Mouse (Mus musculus): ENCODE data around the gene Gmeb2. TPM values are rescaled to one million over a fixed set of nuclear protein-coding genes. Genes with fewer than 3 reads are reported as not detected.

Gmeb2 gene
- polyA plus RNA-seq, 1 experiment, result 1.5 TPM

- peaks cover 66% of the 10 kb centered on the region for H3K4me1 ChIP-seq (ENCODE audit: control insufficient read depth)
- no peaks in the 10 kb centered on the region for H3K9me3 ChIP-seq (ENCODE audit: control insufficient read depth, low read length)
- no peak overlapping the region for H3K4me3 ChIP-seq (replicated peaks)
- peaks cover 52% of the 10 kb centered on the region for H3K27me3 ChIP-seq (ENCODE audit: control insufficient read depth)
- TF ChIP-seq TAL1 (IDR thresholded peaks at IDR 0.05; ENCODE audit: low read length), result no peak
- no peak for TF ChIP-seq GATA1 (IDR thresholded peaks at IDR 0.05; ENCODE audit: low read length)
- H3K36me3 ChIP-seq (ENCODE audit: control insufficient read depth), result no peaks in the 10 kb centered on the region; the same call in 1 of the 2 replicates
Observed at GRCm38 (mm10) chr2:181201606-181202005, 86.2 kb downstream of the Gmeb2 start.

Other genes with a start within 250 kb of the Gmeb2 start
- not detected in 2 replicates for gene Chrna4, start 244.5 kb downstream of the Gmeb2 start, polyA plus RNA-seq (2012)
- gene Kcnq2, start 152.7 kb downstream of the Gmeb2 start, polyA plus RNA-seq (2012), result 0.01 and 0.04 TPM in 2 replicates
- gene Eef1a2, start 131.0 kb downstream of the Gmeb2 start, polyA plus RNA-seq (2012), result not detected in 2 replicates
- 31.8 and 38.4 TPM in 2 replicates for gene Ppdpf, start 100.8 kb downstream of the Gmeb2 start, polyA plus RNA-seq (2012)
- not detected in 2 replicates for gene Ptk6, start 85.2 kb downstream of the Gmeb2 start, polyA plus RNA-seq (2012)
- 0.03 TPM in 1 of 2 replicates, not detected in the other for gene Srms, start 74.8 kb downstream of the Gmeb2 start, polyA plus RNA-seq (2012)
- gene Fndc11, start 68.0 kb downstream of the Gmeb2 start, polyA plus RNA-seq (2012), result 0.12 and 0.14 TPM in 2 replicates
- 0.10 and 0.17 TPM in 2 replicates for gene Helz2, start 46.0 kb downstream of the Gmeb2 start, polyA plus RNA-seq (2012)
- not detected in 2 replicates for gene Stmn3, start 26.5 kb upstream of the Gmeb2 start, polyA plus RNA-seq (2012)
- gene Rtel1, start 31.7 kb upstream of the Gmeb2 start, polyA plus RNA-seq (2012), result 0.91 and 1.8 TPM in 2 replicates
- 0.94 and 1.1 TPM in 2 replicates for gene Zgpat, start 76.9 kb upstream of the Gmeb2 start, polyA plus RNA-seq (2012)
- 0.49 and 1.1 TPM in 2 replicates for gene Arfrp1, start 77.4 kb upstream of the Gmeb2 start, polyA plus RNA-seq (2012)
- gene Lime1, start 92.0 kb upstream of the Gmeb2 start, polyA plus RNA-seq (2012), result 3.9 and 4.1 TPM in 2 replicates
- gene Zbtb46, start 171.4 kb upstream of the Gmeb2 start, polyA plus RNA-seq (2012), result 0.23 and 0.26 TPM in 2 replicates
- gene Abhd16b, start 205.2 kb upstream of the Gmeb2 start, polyA plus RNA-seq (2012), result not detected in 2 replicates
- 4.5 and 5.4 TPM in 2 replicates for gene Tpd52l2, start 209.1 kb upstream of the Gmeb2 start, polyA plus RNA-seq (2012)
- 0.84 and 0.93 TPM in 2 replicates for gene Dnajc5, start 232.4 kb upstream of the Gmeb2 start, polyA plus RNA-seq (2012)